Mouse (Mus musculus): ENCODE results near the gene Neb.

GRCm38 (mm10) chr2:52405238-52405637 lies 27.0 kb upstream of the Neb start:
- TF ChIP-seq POLR2A (IDR thresholded peaks at IDR 0.05; ENCODE audit: insufficient read length, low read depth) = no peak
- TF ChIP-seq MAX (IDR thresholded peaks at IDR 0.05; ENCODE audit: low read depth) = no peak
- peak; percentile 4 for TF ChIP-seq TCF3 (IDR thresholded peaks at IDR 0.05; ENCODE audit: insufficient read length, low read depth)
- no peak for TF ChIP-seq E2F4 (IDR thresholded peaks at IDR 0.05; ENCODE audit: insufficient read depth)
- peak; percentile 24 for TF ChIP-seq TCF12 (IDR thresholded peaks at IDR 0.05; ENCODE audit: insufficient read depth, poor library complexity, severe bottlenecking)
